Mouse (Mus musculus) lung, embryonic 15.5 days (tissue): ENCODE results near the gene Caln1. TPM values are rescaled to one million over a fixed set of nuclear protein-coding genes. Genes with fewer than 3 reads are reported as not detected.

Experiments used
- ATAC-seq: fragments of 200-750 bp; cut with Nextera tagmentation; 2 replicates; pipeline ENCODE4 v1.8.0; 2017; ENCODE audit warnings: moderate number of reproducible peaks, borderline replicate concordance; ENCODE audit not compliant: low FRiP score, low TSS enrichment; ENCODE audit errors: extremely low read depth
- H3K27ac ChIP-seq: fragments of 300-500 bp; sonication (generic); 2 replicates; pipeline ENCODE4 v1.5.1; 2015; ENCODE audit warnings: moderate library complexity, mild to moderate bottlenecking, inconsistent platforms
- H3K27me3 ChIP-seq: fragments of 300-500 bp; sonication (generic); 2 replicates; pipeline ENCODE4 v1.6.1; 2015; ENCODE audit warnings: inconsistent platforms
- H3K36me3 ChIP-seq: fragments of 300-500 bp; sonication (generic); 2 replicates; pipeline ENCODE4 v1.6.1; 2015; ENCODE audit warnings: inconsistent platforms
- H3K4me1 ChIP-seq: fragments of 300-500 bp; sonication (generic); 2 replicates; pipeline ENCODE4 v1.6.1; 2015; ENCODE audit warnings: inconsistent platforms
- H3K4me2 ChIP-seq: fragments of 300-500 bp; sonication (generic); 2 replicates; pipeline ENCODE4 v1.6.1; 2015; ENCODE audit warnings: inconsistent platforms, mild to moderate bottlenecking, moderate library complexity
- H3K4me3 ChIP-seq: fragments of 300-500 bp; sonication (generic); 2 replicates; pipeline ENCODE4 v1.5.1; 2015; ENCODE audit warnings: mild to moderate bottlenecking, inconsistent platforms
- H3K9ac ChIP-seq: fragments of 300-500 bp; sonication (generic); 2 replicates; pipeline ENCODE4 v1.6.1; 2015; ENCODE audit warnings: inconsistent platforms
- H3K9me3 ChIP-seq: fragments of 300-500 bp; sonication (generic); 2 replicates; pipeline ENCODE4 v1.6.1; 2016; ENCODE audit warnings: inconsistent platforms
- WGBS: fragments of 180-500 bp; shearing (Covaris S2); methylation state at CpG from one replicate; pipeline ENCODE4 v1.1.7; 2015; 5-methylcytosine and 5-hydroxymethylcytosine counted together
- polyA plus RNA-seq: library from polyadenylated mRNA; unstranded; fragments of >200 nt; fragmentation: Nextera tagmentation; extraction: Ambion mirVana; gene quantifications from 2 replicates; pipeline ENCODE4 v1.2.1, GENCODE M21; 2015

The Caln1 gene
- polyA plus RNA-seq, 1 experiment from 2014 or later: 0.26 TPM

DNA sequence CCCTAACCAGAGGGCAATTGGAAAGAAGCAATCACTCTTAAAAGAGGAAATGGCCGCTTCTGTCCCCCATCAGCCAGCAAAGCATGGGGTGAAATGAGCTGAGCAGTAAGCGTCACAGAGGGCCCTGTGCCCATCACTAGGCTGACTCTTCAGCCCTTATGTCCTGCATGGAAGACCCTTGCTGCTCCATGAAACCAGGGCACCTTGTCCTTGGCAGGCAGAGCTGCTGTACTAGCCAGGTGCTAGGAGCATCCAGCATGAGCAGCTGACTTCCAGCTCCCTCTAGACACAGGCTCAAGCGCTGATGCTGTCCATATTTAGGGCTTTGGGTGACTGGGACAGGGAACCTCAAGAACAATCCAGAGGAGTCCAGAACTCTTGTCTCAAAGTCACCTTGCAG is 506.1 kb downstream of the Caln1 start:
- no peak overlapping the region for H3K4me2 ChIP-seq
- no peak for ATAC-seq
- no peak overlapping the region for H3K4me3 ChIP-seq
- no peaks in the 10 kb centered on the region for H3K36me3 ChIP-seq
- WGBS: 87% methylated on average over 3 of the region's 3 CpGs
- H3K27me3 ChIP-seq: no peaks in the 10 kb centered on the region
- no peak overlapping the region for H3K9ac ChIP-seq
- H3K9me3 ChIP-seq: no peaks in the 10 kb centered on the region
- H3K27ac ChIP-seq: no peak overlapping the region
- H3K4me1 ChIP-seq: no peaks in the 10 kb centered on the region

DNA sequence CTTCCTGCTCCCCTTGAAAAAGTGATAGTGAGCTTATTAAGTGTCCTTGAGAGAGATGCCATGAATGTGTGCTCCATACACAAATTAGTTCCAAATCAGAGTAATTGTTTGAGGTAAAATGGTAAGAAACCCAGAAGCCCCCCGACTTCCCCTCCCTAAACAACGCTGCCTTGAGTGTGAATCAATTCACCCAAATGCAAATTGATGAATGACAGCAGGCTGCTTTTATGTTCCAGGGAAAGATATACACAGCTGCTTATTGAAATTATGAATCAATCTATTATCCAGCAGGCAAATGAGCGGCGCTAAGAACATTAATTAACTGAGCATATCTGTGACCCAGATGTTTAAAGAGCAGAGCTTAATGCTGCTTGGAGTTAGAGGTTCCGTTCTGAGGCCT is 511.1 kb downstream of the Caln1 start:
- Histone ChIP-seq H3K36me3 (no peaks in the 10 kb centered on the region), H3K4me3 (no peak overlapping the region), H3K9me3 (no peaks in the 10 kb centered on the region), H3K27me3 (no peaks in the 10 kb centered on the region), H3K9ac (no peak overlapping the region), H3K4me2 (no peak overlapping the region), H3K27ac (no peak overlapping the region), H3K4me1 (no peaks in the 10 kb centered on the region)
- ATAC-seq: no peak
- 73% methylated on average over 5 of the region's 5 CpGs for WGBS

GRCm38 (mm10) chr5:130891735-130892134 is 522.5 kb downstream of the Caln1 start:
- H3K9me3 ChIP-seq: no peaks in the 10 kb centered on the region
- H3K4me3 ChIP-seq: no peak overlapping the region
- no peak overlapping the region for H3K27ac ChIP-seq
- no peaks in the 10 kb centered on the region for H3K4me1 ChIP-seq
- peak; percentile 51; the same call in 1 of the 2 replicates for ATAC-seq
- H3K4me2 ChIP-seq: no peak overlapping the region
- H3K9ac ChIP-seq: no peak overlapping the region
- 33% methylated on average over 5 of the region's 5 CpGs for WGBS
- no peaks in the 10 kb centered on the region for H3K36me3 ChIP-seq
- H3K27me3 ChIP-seq: no peaks in the 10 kb centered on the region

DNA sequence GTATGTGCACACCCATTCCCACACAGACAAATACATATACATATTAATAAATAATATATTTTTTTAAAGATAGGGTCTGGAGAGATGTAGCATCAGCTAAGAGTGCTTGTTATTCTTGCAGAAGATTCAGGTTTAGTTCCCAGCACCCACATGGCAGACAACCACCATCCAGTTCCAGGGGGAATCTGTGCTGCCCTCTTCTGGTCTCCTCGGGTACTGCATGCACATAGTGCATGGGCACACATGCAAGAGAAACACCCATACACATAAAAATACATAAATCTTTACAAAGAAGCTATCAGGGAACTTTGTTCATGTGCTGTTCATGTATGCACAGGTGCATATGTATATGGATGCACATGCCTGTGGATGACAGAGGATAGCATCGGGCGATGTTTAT is 526.7 kb downstream of the Caln1 start:
- Histone ChIP-seq H3K4me2 (no peak overlapping the region), H3K4me1 (no peaks in the 10 kb centered on the region), H3K27ac (no peak overlapping the region), H3K4me3 (no peak overlapping the region), H3K27me3 (no peaks in the 10 kb centered on the region), H3K36me3 (no peaks in the 10 kb centered on the region), H3K9me3 (no peaks in the 10 kb centered on the region), H3K9ac (no peak overlapping the region)
- WGBS: 96% methylated on average over 3 of the region's 3 CpGs
- no peak for ATAC-seq

Other genes with a start within 250 kb of the Caln1 start
- 5.8 and 6.5 TPM in 2 replicates for gene Kctd7, start 224.6 kb upstream of the Caln1 start, polyA plus RNA-seq
- gene Rabgef1, start 197.7 kb upstream of the Caln1 start, polyA plus RNA-seq: 27.1 and 27.7 TPM in 2 replicates
- 33.6 and 39.6 TPM in 2 replicates for gene Tmem248, start 152.4 kb upstream of the Caln1 start, polyA plus RNA-seq
- gene Sbds, start 113.9 kb upstream of the Caln1 start, polyA plus RNA-seq: 62.4 and 65.1 TPM in 2 replicates
- 24.7 and 25.9 TPM in 2 replicates for gene Tyw1, start 113.8 kb upstream of the Caln1 start, polyA plus RNA-seq
- not detected in 2 replicates for gene A330070K13Rik, start 15.2 kb downstream of the Caln1 start, polyA plus RNA-seq